Comparison of ENCODE assay signal across 14 mouse cellular contexts in the genomic region with DNA sequence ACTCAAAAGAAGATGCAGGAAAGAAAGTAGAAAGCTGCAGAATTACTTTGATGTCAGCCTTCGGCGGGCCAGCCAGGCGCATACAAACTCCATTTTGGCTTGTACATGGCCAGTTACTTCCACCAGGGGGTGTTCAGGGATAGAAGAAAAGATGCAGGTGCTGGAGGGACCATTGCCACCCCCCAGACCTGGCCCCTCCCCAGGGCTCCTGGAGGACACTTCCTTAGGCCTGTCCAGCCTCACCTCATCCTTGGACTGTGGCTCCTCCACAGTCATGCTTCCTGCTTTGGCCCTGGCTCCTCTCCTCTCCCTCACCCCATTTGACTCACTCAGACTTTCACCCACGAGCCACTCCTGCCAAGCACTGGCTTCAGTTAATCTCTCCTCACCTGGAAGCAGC. TPM values are rescaled to one million over a fixed set of nuclear protein-coding genes. Genes with fewer than 3 reads are reported as not detected.
DNase-seq lines count a peak whose midpoint lies in the region; ATAC-seq and TF ChIP-seq lines count a peak whose summit lies in the region.
"Had no signal": no experiment of that assay in that cellular context is flagged by ENCODE, and none has a peak within 500 bp of the region (broad histone marks: within the 10 kb centered on the region; RNA-seq: fewer than 3 reads in every experiment).

No protein-coding gene starts in this region.

- no peak overlapping the region for H3K27ac ChIP-seq in left cerebral cortex, adult 2 months
- no peak overlapping the region for H3K27ac ChIP-seq in stomach, embryonic 15.5 days
- H3K27ac ChIP-seq in forebrain, embryonic 13.5 days: no peak overlapping the region
- H3K27ac ChIP-seq: forebrain, embryonic 15.5 days; hindbrain, embryonic 10.5 days; liver, embryonic 15.5 days; midbrain, embryonic 15.5 days had no signal

- no peaks in the 10 kb centered on the region; the same call in 1 of the 2 replicates for H3K4me1 ChIP-seq in stomach, embryonic 15.5 days
- H3K4me1 ChIP-seq in forebrain, embryonic 13.5 days: peaks cover 4% of the 10 kb centered on the region
- H3K4me1 ChIP-seq: midbrain, embryonic 15.5 days had no signal

- H3K27me3 ChIP-seq in stomach, embryonic 15.5 days (replicated peaks): no peaks in the 10 kb centered on the region
- H3K27me3 ChIP-seq in forebrain, embryonic 13.5 days: peaks cover 10% of the 10 kb centered on the region; the same call in 1 of the 2 replicates
- H3K27me3 ChIP-seq: forebrain, embryonic 15.5 days; liver, embryonic 15.5 days; midbrain, embryonic 15.5 days had no signal

- ATAC-seq in CD4-positive, CD25-positive, alpha-beta regulatory T cell, adult 4 months: peak; percentile 41
- 0 out of 2 replicates have a peak, but pooled peaks have one; percentile 35 for ATAC-seq in stomach, embryonic 15.5 days (ENCODE audit: insufficient read depth, low FRiP score, low read depth)
- ATAC-seq in forebrain, embryonic 13.5 days: no peak
- ATAC-seq: activated CD4-positive, CD25-positive, alpha-beta regulatory T cell, adult 4 months; forebrain, embryonic 15.5 days; midbrain, embryonic 15.5 days had no signal

- DNase-seq in left cerebral cortex, adult 2 months (ENCODE audit: extremely low spot score in 1 of 2, low spot score in 2 of 2): no peak
- no peak for DNase-seq in left cerebral cortex, postnatal 14 days (ENCODE audit: low spot score in 2 of 2)
- peak; percentile 42 for DNase-seq in NIH3T3 (ENCODE audit: low read depth)
- no peak for DNase-seq in cerebellum, postnatal 36 days
- DNase-seq in spleen, adult 18-20 months: no peak
- DNase-seq: heart, adult 11 months had no signal

- TF ChIP-seq CTCF in left cerebral cortex, adult 2 months (IDR thresholded peaks at IDR 0.05): peak; percentile 8; the same call in 1 of the 2 replicates

- no peak overlapping the region for H3K9ac ChIP-seq in stomach, embryonic 15.5 days
- no peak overlapping the region for H3K9ac ChIP-seq in forebrain, embryonic 13.5 days
- H3K9ac ChIP-seq: forebrain, embryonic 15.5 days; liver, embryonic 15.5 days; midbrain, embryonic 15.5 days had no signal

- intact Hi-C loops in left cerebral cortex, adult 2 months (cut with DNase I): no loop called here
- intact Hi-C loops in left cerebral cortex, postnatal 14 days (cut with DNase I): no loop called here

- 79% methylated on average over 4 of the region's 4 CpGs for WGBS in stomach, embryonic 15.5 days
- WGBS in forebrain, embryonic 13.5 days: 62% methylated on average over 4 of the region's 4 CpGs

- H3K36me3 ChIP-seq in stomach, embryonic 15.5 days: no peaks in the 10 kb centered on the region
- H3K36me3 ChIP-seq in forebrain, embryonic 13.5 days (ENCODE audit: poor library complexity, severe bottlenecking): no peaks in the 10 kb centered on the region
- H3K36me3 ChIP-seq: forebrain, embryonic 15.5 days; hindbrain, embryonic 10.5 days; liver, embryonic 15.5 days; midbrain, embryonic 15.5 days had no signal

- H3K9me3 ChIP-seq in stomach, embryonic 15.5 days: no peaks in the 10 kb centered on the region
- H3K9me3 ChIP-seq in forebrain, embryonic 13.5 days (replicated peaks): no peaks in the 10 kb centered on the region
- H3K9me3 ChIP-seq: forebrain, embryonic 15.5 days; hindbrain, embryonic 10.5 days; liver, embryonic 15.5 days; midbrain, embryonic 15.5 days had no signal

- H3K4me2 ChIP-seq in stomach, embryonic 15.5 days: no peak overlapping the region
- no peak overlapping the region for H3K4me2 ChIP-seq in forebrain, embryonic 13.5 days
- H3K4me2 ChIP-seq: forebrain, embryonic 15.5 days; liver, embryonic 15.5 days; midbrain, embryonic 15.5 days had no signal

- no peak overlapping the region for H3K4me3 ChIP-seq in left cerebral cortex, adult 2 months
- H3K4me3 ChIP-seq in stomach, embryonic 15.5 days (replicated peaks): no peak overlapping the region
- no peak overlapping the region for H3K4me3 ChIP-seq in forebrain, embryonic 13.5 days
- H3K4me3 ChIP-seq: forebrain, embryonic 15.5 days; hindbrain, embryonic 10.5 days; liver, embryonic 15.5 days; midbrain, embryonic 15.5 days had no signal

RNA-seq across cellular contexts. Expression of a gene that starts 59.7 kb away (rescaled TPM):
- 10 to 100 TPM; 34.6 to 38.6 TPM for total RNA-seq in left cerebral cortex, adult 2 months (2021)
- total RNA-seq in left cerebral cortex, postnatal 14 days (2021): 10 to 100 TPM; 35.8 to 39.9 TPM
- polyA plus RNA-seq in CD4-positive, CD25-positive, alpha-beta regulatory T cell, adult 4 months (2017; shearing (Covaris generic)): 10 to 100 TPM; 18.5 to 32.8 TPM
- polyA plus RNA-seq in stomach, embryonic 15.5 days (2015; fragmentation: Nextera tagmentation; extraction: Ambion mirVana): 16.0 and 16.7 TPM in 2 replicates
- polyA plus RNA-seq in forebrain, embryonic 13.5 days (2015; fragmentation: Nextera tagmentation; extraction: Ambion mirVana): 26.6 and 27.9 TPM in 2 replicates
